Mouse (Mus musculus) adrenal gland, postnatal 36 days (tissue): Measurements from ENCODE around the gene Pygo2. TPM values are rescaled to one million over a fixed set of nuclear protein-coding genes. Genes with fewer than 3 reads are reported as not detected.
"Not testable (repeated sequence)": the region's sequence is repeated elsewhere in the genome, so short reads cannot be mapped to it uniquely, and the experiment has no call there.

Experiments
- DNase-seq, 2 experiments: peaks; one replicate each; pipeline ENCODE4 v3.0.0; 2021; ENCODE audit warnings: mixed read lengths in 1 of 2
- total RNA-seq, 2 experiments: library from RNA; stranded (reverse); gene quantifications; 2 replicates each; pipeline ENCODE4 v1.2.3; 2021

Gene Pygo2
- total RNA-seq, 2 experiments from 2014 or later = 35.0 to 40.6 TPM

- no peak for DNase-seq
Observed at GRCm38 (mm10) chr3:89420421-89420820, 9.6 kb upstream of the Pygo2 start.

DNA sequence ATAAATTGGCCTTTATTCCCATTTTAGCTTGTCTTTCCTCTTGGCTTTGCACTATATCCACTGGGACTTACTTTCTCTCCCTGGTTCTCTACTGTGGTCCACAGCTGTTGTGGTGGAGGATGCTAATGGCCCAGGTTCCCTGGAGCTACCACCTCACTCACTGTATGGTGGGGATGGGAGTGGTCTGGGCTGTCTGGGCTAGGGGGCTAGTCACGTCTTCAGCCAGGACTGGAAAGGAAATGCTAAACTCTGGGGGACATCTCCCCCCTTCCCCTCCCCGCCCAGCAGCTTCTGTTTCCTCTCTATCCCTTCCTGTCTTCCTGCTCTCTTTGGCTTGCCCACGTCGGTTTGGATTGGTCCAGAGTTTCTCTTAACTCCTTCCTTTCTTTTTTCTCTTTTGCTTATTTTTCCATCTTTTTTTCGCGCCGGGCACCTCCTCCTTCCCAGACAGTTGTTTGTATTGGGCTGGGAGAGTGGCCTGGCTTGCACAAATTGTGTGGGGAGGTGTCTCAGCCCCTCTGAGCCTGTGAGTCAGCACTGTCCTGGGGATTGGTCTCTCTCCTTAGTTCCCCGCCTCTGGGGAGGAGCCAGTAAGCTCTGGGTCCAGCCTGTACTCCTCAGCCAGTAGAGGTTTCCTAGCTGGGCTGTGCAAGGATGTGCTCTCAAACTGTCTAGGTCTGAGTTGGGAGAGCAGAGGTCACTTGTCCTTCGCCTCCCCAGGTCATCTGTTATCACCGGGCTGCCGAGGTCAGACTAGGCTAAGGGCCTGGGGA lies 8.8 kb upstream of the Pygo2 start:
- DNase-seq = peak; percentile 86

- DNase-seq = no peak
Observed at GRCm38 (mm10) chr3:89421810-89422473, 8.1 kb upstream of the Pygo2 start.

- DNase-seq = no peak
Observed at GRCm38 (mm10) chr3:89422556-89423205, 7.3 kb upstream of the Pygo2 start.

DNA sequence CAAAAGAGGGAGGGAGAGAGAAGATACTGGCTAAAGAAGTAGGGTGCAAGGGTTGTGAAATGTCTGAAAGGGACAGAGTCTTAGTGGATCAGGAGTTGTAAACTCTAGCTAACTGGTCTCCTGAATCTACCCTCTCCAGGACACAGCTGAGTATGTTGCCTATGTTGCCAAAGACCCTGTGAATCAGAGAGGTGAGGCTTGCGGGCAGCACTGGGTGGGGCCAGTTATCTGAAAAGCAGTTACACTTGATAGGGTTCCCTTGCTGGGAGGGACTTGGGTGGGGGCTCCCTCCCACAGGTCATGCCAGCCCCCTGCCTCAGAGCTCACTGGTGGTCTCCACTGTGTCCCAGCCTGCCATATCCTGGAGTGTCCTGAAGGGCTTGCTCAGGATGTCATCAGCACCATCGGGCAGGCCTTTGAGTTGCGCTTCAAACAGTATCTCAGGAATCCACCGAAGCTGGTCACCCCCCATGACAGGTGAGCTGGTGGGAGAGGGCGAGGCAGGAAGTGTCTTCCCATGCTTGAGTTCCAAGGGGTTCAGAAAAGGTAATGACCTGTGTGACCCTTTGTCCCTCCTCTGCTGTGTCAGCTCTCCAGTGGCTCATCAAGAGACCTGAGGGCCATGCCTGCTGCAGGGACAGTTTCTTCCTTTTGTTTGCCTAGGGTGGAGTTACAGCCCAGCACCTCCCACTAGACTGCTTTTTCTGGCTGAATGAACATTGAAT lies 5.4 kb upstream of the Pygo2 start:
- no peak for DNase-seq

- no peak for DNase-seq
Observed at GRCm38 (mm10) chr3:89425141-89425525, 4.9 kb upstream of the Pygo2 start.

- no peak for DNase-seq
Observed at GRCm38 (mm10) chr3:89425876-89426275, 4.1 kb upstream of the Pygo2 start.

DNA sequence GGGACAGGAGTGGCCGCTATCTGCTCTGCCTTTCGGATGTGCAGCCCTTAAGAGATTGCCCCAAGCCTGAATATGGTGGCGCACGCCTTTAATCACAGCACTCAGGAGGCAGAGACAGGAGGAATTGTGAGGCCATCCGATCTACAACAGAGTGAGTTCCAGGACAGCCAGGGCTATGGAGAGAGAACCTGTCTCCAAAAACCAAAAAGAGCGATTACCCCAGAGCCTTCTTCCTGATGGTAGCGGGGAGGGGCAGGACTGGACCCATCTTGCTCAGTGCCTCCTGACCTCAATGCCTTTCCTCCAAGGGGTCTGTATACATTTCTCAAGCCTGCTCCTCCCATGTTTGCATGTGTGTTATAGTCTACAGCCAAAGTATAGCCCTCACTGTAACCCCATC lies 993 bp upstream of the Pygo2 start:
- not testable (repeated sequence) for DNase-seq

DNA sequence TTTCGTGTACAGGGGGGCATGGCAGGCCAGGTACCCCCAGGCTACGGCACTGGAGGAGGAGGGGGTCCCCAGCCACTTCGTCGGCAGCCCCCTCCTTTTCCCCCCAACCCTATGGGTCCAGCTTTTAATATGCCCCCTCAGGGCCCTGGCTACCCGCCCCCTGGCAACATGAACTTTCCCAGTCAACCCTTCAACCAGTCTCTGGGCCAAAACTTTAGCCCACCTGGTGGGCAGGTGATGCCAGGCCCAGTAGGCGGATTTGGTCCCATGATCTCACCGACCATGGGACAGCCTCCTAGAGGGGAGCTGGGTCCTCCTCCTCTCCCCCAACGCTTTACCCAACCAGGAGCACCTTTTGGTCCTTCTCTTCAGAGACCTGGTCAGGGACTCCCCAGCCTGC lies 2.6 kb downstream of the Pygo2 start:
- DNase-seq = no peak

GRCm38 (mm10) chr3:89434532-89434931 lies 4.5 kb downstream of the Pygo2 start:
- DNase-seq = no peak

GRCm38 (mm10) chr3:89435041-89435440 lies 5.0 kb downstream of the Pygo2 start:
- DNase-seq = no peak

DNA sequence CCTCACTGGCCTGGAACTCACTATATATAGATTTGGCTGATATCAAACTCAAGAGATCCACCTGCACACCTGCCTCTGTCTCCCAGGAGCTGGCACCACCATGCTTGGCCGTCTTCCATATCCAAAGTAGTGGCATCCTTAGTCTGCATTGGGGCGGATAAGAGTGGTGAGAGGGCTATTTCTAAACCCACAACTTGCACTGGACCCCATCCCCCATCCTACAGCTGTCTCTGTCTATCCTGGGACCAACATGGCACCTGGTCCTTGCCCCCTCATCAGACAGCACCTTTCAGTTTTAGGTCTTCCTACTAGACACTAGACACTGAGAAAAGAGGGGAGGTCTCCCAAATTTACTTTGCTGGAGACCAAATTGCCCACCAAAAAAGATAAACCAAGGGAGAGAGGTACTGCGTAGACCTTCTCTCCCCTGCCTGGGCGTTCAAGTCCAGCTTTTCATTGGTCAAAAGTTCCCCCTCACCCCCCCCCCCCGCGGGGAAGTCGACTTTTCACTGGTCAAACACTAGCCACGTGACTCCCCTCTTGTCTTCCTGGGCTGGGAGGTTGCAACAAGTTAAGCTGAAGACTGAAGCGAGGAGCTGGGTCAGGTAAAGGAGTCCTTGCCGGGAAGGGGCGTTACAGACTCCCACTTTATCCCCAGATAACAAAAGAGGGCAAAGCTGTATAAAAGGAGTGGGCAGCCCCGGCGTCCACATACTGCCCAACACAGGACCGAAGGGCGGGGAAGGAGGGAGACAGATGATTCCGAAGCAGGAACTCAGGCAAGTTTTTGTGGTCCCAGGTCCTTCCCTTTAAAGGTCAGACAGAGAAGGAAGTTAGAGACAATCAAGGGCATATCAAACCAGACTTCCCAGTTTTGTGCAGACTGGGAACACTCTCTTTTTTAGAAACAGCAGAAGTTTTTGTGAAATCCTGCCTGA lies 6.4 kb downstream of the Pygo2 start, which contains the start of gene Pbxip1:
Pbxip1 (plus strand) TSS at position 531 of the 938 bp plus-strand sequence.
- peak; percentile 72 to 79 for DNase-seq

- DNase-seq = peak; percentile 50
Observed at GRCm38 (mm10) chr3:89437269-89437668, 7.3 kb downstream of the Pygo2 start.

GRCm38 (mm10) chr3:89440691-89441090 lies 10.7 kb downstream of the Pygo2 start:
- peak; percentile 70 to 73 for DNase-seq

- DNase-seq = peak; percentile 85 to 86
Observed at GRCm38 (mm10) chr3:89448720-89449537, 18.9 kb downstream of the Pygo2 start.

GRCm38 (mm10) chr3:89449541-89449940 lies 19.5 kb downstream of the Pygo2 start:
- peak; percentile 75 to 88 for DNase-seq

- DNase-seq = no peak
Observed at GRCm38 (mm10) chr3:89451916-89452315, 21.9 kb downstream of the Pygo2 start.

- no peak for DNase-seq
Observed at GRCm38 (mm10) chr3:89454401-89455177, 24.6 kb downstream of the Pygo2 start, which contains the start of gene Pmvk. Gene Pmvk, plus strand, starts transcription at chr3:89454541.

GRCm38 (mm10) chr3:89455786-89456285 lies 25.8 kb downstream of the Pygo2 start:
- DNase-seq = no peak
